Mouse (Mus musculus): ENCODE results near the gene Dus4l.

Gene Dus4l

DNA sequence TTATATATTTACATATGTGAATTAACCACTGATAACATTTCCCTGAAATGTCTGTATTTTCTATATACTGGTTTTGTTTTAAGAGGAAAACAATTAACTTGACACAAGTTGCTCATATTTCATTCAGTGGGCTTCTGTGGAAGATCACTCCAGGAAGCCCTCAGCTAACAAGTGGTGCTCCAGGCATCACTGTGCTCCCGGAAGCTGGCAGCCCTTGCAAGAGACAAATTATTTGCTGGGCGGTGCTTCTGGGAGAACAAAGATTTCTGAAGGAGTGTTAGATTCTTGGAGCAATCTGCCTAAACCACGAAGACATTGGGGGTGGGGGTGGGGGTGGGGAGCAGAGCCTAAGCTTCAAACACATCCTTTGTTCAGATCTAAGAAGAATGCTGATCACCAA, 62.6 kb downstream of the Dus4l start:
- DNase-seq (ENCODE audit: low spot score): no peak
